Mouse (Mus musculus): ENCODE measurements around the gene Stk39. TPM values are rescaled to one million over a fixed set of nuclear protein-coding genes. Genes with fewer than 3 reads are reported as not detected.
A peak's percentile ranks its signal among the peaks of the same experiment; 100 is the strongest.

Gene Stk39
- total RNA-seq, 2 experiments from 2014 or later: 82.0 to 87.6 TPM

GRCm38 (mm10) chr2:68350621-68351020 lies 121.4 kb downstream of the Stk39 start:
- intact Hi-C loops (cut with DNase I): loop anchor here (2.0 to 10.0 kb wide), 3 partner anchors 816 to 1388 kb away; no protein-coding TSS in a partner anchor
- peak; percentile 81 for TF ChIP-seq CTCF (IDR thresholded peaks at IDR 0.05)
- peak; percentile 72 to 76 for DNase-seq (ENCODE audit: extremely low spot score in 1 of 2, low spot score in 2 of 2)
- Histone ChIP-seq H3K27ac (no peak overlapping the region), H3K4me3 (peak overlapping the region; percentile 16; the same call in 1 of the 2 replicates)

GRCm38 (mm10) chr2:68349593-68350383 lies 122.3 kb downstream of the Stk39 start:
- Histone ChIP-seq H3K27ac (peak overlapping the region; percentile 58; the same call in 1 of the 2 replicates), H3K4me3 (peak overlapping the region; percentile 28)
- DNase-seq (ENCODE audit: extremely low spot score in 1 of 2, low spot score in 2 of 2): peak; percentile 82 to 87
- peak; percentile 96 for TF ChIP-seq CTCF (IDR thresholded peaks at IDR 0.05)
- intact Hi-C loops (cut with DNase I): loop anchor here (2.0 to 10.0 kb wide), 10 partner anchors 47 to 1529 kb away; no protein-coding TSS in a partner anchor

GRCm38 (mm10) chr2:68348966-68349365 lies 123.1 kb downstream of the Stk39 start:
- Histone ChIP-seq H3K27ac (peak overlapping the region; percentile 58; the same call in 1 of the 2 replicates), H3K4me3 (peak overlapping the region; percentile 28)
- peak in 1 of 2 experiments; percentile 40 for DNase-seq (ENCODE audit: extremely low spot score in 1 of 2, low spot score in 2 of 2)
- intact Hi-C loops (cut with DNase I): loop anchor here (2.0 to 10.0 kb wide), 7 partner anchors 47 to 1528 kb away; no protein-coding TSS in a partner anchor
- no peak for TF ChIP-seq CTCF (IDR thresholded peaks at IDR 0.05)

- no peak overlapping the region for H3K4me3 ChIP-seq
- DNase-seq (ENCODE audit: extremely low spot score in 1 of 2, low spot score in 2 of 2): no peak
- H3K27ac ChIP-seq: no peak overlapping the region; the same call in 1 of the 2 replicates
- no peak for TF ChIP-seq CTCF (IDR thresholded peaks at IDR 0.05)
- intact Hi-C loops (cut with DNase I): loop anchor here (5.0 to 10.0 kb wide), 4 partner anchors 44 to 442 kb away; no protein-coding TSS in a partner anchor
Observed at GRCm38 (mm10) chr2:68346606-68347237, 125.3 kb downstream of the Stk39 start.

- no peak overlapping the region for H3K27ac ChIP-seq
- H3K4me3 ChIP-seq: no peak overlapping the region
- no peak for TF ChIP-seq CTCF (IDR thresholded peaks at IDR 0.05)
- intact Hi-C loops (cut with DNase I): loop anchor here (5.0 to 10.0 kb wide), 4 partner anchors 43 to 440 kb away; no protein-coding TSS in a partner anchor
- no peak for DNase-seq (ENCODE audit: extremely low spot score in 1 of 2, low spot score in 2 of 2)
Observed at GRCm38 (mm10) chr2:68345269-68345668, 126.8 kb downstream of the Stk39 start.

GRCm38 (mm10) chr2:68343751-68344150 lies 128.3 kb downstream of the Stk39 start:
- Histone ChIP-seq H3K27ac (no peak overlapping the region), H3K4me3 (no peak overlapping the region)
- TF ChIP-seq CTCF (IDR thresholded peaks at IDR 0.05): no peak
- intact Hi-C loops (cut with DNase I): loop anchor here (10.0 kb wide), 2 partner anchors 369 to 439 kb away; no protein-coding TSS in a partner anchor
- DNase-seq (ENCODE audit: extremely low spot score in 1 of 2, low spot score in 2 of 2): no peak

GRCm38 (mm10) chr2:68342122-68342646 lies 129.9 kb downstream of the Stk39 start:
- no peak overlapping the region for H3K27ac ChIP-seq
- intact Hi-C loops (cut with DNase I): loop anchor here (10.0 kb wide), 2 partner anchors 367 to 437 kb away; no protein-coding TSS in a partner anchor
- DNase-seq (ENCODE audit: extremely low spot score in 1 of 2, low spot score in 2 of 2): no peak
- no peak for TF ChIP-seq CTCF (IDR thresholded peaks at IDR 0.05)
- no peak overlapping the region for H3K4me3 ChIP-seq

GRCm38 (mm10) chr2:68336913-68337312 lies 135.2 kb downstream of the Stk39 start:
- TF ChIP-seq CTCF (IDR thresholded peaks at IDR 0.05): no peak
- no peak overlapping the region for H3K4me3 ChIP-seq
- intact Hi-C loops (cut with DNase I): no loop called here
- DNase-seq (ENCODE audit: extremely low spot score in 1 of 2, low spot score in 2 of 2): no peak
- no peak overlapping the region for H3K27ac ChIP-seq

- H3K27ac ChIP-seq: no peak overlapping the region
- intact Hi-C loops (cut with DNase I): no loop called here
- no peak overlapping the region for H3K4me3 ChIP-seq
- no peak for TF ChIP-seq CTCF (IDR thresholded peaks at IDR 0.05)
- no peak for DNase-seq (ENCODE audit: extremely low spot score in 1 of 2, low spot score in 2 of 2)
Observed at GRCm38 (mm10) chr2:68334945-68335344, 137.1 kb downstream of the Stk39 start.

GRCm38 (mm10) chr2:68325306-68325705 lies 146.8 kb downstream of the Stk39 start:
- TF ChIP-seq CTCF (IDR thresholded peaks at IDR 0.05): no peak
- intact Hi-C loops (cut with DNase I): no loop called here
- Histone ChIP-seq H3K27ac (peak overlapping the region; percentile 53), H3K4me3 (no peak overlapping the region)
- DNase-seq (ENCODE audit: extremely low spot score in 1 of 2, low spot score in 2 of 2): no peak

- no peak for TF ChIP-seq CTCF (IDR thresholded peaks at IDR 0.05)
Observed at GRCm38 (mm10) chr2:68321230-68321629, 150.8 kb downstream of the Stk39 start.

More at GRCm38 (mm10) chr2:68321230-68321629, 150.8 kb downstream of the Stk39 start:
- no peak for DNase-seq (ENCODE audit: extremely low spot score in 1 of 2, low spot score in 2 of 2)
- intact Hi-C loops (cut with DNase I): no loop called here
- Histone ChIP-seq H3K27ac (peak overlapping the region; percentile 62; the same call in 1 of the 2 replicates), H3K4me3 (no peak overlapping the region)
